Mouse (Mus musculus) natural killer cell, adult 2 months (primary cell): ENCODE measurements around the gene Tmem131.
"Not testable (repeated sequence)": the region's sequence is repeated elsewhere in the genome, so short reads cannot be mapped to it uniquely, and the experiment has no call there.

ENCODE experiments used
- DNase-seq, 2 experiments: peaks; one replicate each; pipeline ENCODE4 v3.0.0; 2022; ENCODE audit warnings: low spot score in 2 of 2

Tmem131 gene

DNA sequence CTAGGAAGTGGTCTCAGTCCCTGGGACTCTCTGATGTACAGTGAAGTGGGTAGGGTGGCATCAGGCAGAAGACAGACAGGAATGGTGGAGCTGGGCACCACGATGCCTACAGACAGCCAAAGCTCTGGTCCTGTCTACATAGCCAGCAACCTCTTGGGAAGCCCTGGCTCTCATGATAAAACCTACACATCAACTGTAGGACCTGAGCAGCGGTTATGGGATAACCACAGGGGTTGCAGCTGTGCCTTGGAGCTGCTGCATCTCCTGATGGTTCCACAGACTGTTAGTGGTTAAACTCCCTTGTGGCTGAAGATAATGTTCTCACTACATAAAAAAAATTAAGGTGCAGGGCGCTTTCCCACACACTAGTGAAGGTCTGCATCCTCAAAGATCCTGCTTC is 107.9 kb downstream of the Tmem131 start:
- DNase-seq, result no peak

DNA sequence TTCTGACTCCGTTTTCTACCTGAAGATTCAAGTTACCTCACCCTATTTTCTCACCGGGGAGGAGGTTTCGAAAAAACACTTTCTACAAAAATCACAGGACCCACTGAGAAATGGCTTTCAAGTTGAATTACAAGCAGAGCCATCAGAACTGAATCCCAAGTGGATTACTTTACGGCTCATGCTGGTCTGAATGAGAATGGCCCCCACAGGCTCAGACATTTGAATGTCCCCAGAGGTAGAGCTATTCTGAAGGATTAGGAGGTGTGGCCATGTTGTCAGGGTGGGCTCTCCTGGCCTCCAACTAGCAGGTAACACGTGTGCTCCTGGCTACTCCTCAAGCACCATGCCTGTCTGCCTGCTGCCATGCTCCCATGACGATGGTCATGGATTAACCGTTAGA is 109.4 kb downstream of the Tmem131 start:
- no peak for DNase-seq

DNA sequence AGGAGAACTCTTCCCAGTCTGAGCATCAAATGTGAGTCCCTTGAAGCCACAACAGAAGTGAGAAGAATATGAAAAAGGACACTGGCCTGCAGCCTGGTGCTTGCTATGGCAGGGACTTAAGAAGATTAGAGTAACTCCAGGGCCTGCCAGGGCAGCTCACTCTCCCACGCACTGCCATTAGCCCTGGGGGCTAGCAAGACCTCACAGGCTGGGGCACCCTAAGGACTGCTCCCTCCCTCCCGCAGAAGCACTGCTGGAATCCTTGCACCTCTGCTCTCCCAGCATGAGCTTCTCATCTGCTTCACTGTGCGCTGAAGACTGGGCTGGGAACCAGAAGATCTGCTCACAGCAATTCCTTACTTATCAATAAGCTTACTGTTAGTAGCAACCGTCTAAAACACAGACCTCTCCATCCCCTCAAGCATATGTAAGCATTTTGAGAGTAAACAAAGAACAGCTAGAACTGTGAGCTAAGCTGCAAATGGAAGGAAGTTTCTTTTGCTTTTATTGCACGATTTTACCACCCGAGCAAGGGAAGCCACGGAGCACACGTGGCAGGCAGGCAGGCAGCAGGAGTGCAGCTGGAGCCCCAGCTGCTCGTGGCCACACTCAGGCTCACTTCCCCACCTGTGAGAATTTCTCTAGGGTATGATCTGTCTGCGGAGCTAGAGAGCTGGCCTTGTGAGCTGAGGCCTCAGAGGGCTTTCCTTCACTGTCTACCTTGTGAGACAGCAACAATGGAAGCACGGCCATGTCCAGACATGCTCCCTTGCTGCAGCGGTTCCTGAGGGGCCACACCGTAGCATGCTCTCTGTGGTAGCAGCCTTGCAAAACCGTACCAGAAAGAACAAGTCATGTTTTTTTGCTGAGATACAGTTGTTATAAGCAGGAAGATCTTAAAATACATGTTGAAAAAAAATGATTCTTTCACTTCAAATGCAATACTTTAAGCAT is 112.3 kb downstream of the Tmem131 start:
- DNase-seq, result no peak

DNA sequence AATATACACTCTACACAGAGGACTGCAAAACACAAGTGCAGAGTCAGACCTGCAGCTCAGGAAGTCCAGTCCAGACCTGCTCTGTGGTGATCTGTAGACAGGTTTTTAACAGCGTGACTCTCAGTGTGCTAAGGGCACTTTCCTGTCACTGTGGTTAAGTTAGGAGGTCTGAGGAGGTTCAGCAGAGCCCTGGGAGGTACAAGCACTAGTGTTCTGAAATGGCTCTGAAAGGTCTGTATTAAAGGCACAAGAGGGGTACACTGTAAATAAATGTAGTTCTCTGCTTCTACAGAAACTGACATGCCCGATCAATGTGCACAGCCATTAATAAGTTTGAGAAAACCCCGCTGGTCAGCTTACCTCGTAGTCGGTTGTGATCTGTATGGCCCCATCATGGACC is 119.1 kb downstream of the Tmem131 start:
- peak in 1 of 2 experiments; percentile 9 for DNase-seq

DNA sequence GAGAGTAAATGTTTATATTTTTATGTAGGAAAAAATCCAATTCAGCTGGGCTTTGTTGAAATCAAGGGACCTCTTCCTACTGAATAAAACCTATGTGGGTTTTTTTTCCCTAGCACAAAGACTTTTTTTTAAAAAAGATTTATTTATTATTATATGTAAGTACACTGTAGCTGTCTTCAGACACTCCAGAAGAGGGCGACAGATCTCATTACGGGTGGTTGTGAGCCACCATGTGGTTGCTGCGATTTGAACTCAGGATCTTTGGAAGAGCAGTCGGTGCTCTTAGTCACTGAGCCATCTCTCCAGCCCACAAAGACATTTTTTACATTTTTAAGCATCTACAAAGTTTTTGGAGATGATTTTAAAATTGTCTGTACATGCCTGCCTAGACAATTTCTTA is 121.5 kb downstream of the Tmem131 start:
- DNase-seq, result not testable (repeated sequence)

DNA sequence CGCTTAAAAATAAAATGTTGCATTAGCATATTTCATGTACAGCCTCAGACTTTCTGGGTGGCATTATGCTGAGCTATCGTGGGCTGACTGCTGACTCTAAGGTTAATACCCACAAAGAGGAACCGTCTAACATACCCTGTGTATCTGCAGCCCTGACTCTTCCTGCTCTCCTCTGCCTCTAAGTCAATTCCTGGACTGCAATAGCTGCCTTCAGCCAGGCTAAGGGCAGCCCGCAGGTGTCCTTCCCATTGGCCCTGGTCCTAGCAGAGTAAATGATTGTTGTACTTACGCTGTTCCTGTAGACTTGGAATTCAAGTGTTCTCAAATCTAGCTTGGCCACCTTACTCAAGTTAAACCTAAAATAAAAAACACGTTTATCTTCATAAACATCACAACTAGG is 128.3 kb downstream of the Tmem131 start:
- DNase-seq, result no peak

DNA sequence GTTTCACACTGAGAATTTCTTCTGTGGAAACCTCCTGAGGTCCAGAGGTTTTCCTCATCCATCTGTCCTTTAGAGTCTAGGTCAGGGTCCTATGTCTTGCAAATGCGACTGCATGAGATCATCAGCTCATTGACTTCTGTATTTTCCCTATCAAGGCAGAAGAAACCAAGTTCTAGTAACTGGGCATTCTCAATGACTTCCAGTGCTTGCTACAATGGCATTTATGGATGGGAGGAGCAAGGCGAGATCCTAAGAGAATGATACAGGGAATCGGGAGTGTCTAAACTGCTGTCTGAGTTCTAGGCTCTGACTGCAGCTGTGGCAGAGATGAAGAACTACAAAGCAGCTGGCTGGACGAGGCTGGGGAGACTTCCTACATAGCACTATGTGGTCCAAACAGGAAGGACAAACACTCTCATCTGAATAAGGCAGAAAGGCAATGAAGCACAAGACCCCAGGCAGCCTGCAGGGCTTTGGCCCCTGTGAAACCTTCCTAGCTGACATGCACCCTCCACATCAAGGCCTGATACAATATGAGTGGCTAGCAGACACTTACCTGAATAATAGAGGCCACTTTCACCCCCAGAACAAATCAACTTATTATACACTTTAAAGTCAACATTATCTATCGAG is 129.1 kb downstream of the Tmem131 start:
- no peak for DNase-seq

DNA sequence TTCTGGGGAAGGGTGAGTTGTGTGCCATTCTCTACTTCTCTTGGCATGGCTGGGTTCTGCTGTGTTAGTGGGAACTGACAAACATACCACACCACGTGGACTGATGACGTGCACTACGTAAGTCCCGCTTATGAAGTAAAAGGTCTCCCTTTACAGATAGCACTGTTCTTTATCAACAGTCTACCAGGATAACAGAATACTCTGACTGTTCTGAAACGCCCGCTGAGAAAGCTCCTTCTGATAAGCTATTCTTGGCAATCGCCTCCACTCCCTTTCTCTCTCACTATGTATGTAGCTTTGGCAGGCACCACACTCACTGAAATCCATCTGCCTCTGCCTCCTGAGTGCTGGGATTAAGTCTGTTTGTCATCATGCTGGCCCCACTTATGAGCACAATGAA is 130.1 kb downstream of the Tmem131 start:
- no peak for DNase-seq

DNA sequence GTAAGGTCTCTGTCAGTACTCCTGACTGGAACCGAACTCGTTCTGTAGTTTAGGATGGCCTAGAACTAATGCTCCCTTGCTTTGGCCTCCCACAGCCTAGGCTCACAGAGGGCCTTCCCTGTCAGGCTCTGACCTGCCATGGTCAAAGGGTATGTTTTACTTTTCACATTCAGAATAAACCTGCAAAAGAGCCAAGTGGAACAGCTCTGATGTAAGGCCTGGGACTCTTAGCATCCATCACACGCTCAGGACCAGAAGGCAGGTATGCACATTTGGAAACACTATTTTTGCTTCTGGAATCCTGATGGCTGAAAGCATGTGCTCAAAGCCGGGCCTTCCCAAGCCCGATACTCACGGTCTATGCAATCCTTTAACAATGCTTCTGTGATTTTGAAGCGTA is 131.7 kb downstream of the Tmem131 start:
- no peak for DNase-seq

DNA sequence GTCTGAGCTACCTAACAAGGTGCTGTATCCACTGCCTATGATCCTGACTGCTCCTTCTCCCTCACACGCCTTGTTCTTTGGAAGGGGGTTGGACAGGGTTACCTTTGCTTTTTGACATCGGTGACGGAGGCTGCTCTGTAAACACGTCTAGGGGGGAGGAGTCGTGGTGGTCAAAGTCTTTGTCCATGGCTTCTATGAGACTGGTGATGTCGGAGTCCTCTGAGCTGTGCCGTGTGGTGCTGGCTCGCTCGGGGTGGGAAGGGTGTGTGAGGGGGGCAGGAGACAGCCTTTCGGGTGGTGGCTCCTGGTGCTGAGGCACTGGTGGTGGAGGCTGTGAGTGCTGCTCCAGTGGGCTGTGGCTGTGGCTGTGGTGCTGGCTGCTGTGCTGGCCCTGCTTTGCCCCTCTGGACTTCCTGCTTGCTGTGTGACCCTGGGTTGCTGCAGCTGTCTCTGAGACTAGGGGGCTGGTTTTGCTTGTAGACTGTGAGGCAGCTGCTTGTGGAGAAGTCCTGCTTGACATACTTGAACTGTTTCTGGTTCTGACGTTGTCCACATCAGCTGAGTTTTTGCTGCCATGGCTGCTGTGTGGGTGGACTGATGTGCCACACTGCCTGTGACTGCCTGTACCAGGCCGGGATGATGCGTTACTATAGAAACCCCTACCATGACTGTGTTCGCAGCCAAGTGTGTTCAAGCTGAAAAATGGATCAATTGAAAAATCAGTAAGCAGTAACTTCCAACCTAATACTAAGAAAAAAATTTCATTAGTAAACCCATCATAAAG is 135.5 kb downstream of the Tmem131 start:
- DNase-seq, result peak; percentile 37 to 63

DNA sequence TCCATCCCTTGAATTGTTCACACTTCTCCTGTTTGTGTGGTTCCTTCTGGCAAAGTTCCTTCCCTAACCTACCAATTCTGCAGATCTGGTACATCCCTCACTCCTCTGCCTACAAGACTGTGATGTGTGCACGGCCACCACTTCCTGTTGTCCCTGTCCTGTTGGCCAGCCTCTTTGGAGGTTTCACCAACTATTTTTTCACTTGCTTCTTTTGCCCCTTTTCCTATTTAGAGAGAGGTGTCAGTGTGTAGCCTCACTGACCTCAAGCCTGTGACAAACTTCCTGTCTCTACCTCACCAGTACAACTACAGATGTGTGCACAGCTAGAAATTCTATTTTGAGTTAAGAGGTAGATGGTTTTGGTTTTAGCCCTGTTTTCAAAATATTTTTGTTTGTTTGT is 136.4 kb downstream of the Tmem131 start:
- peak; percentile 42 to 73 for DNase-seq

DNA sequence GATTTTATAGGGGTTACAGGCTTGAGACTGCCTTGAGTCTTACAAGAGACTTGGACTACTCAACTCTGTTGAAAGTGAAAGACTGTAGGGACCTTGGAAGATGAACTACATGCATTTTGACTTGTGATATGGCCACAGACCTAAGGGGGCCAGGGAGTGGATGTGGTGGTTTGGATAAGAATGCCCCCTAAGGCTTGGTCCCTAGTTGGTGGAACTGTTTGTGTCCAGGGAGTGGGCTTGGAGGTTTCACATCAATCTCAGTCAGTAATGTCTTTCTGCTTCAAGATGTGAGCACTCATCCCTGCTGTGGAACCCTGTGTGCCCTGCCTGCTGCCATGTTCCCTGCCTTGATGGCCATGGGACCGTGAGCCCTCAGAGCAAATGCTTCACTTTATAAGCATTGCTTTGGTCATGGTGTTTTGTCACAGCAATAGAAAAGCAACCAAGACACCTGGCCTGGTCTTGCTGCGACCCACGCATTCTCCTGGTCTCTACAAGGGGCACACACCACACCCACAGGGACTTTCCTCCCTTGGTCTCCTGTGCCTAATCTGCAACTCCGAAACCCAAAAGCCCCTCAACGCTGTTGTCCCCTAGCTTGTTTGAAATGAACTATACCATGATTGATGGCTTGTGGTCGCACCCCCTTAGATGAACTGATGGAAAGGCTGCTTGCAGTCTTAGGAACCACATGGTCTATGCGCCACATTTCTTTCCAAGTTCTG is 137.1 kb downstream of the Tmem131 start:
- no peak for DNase-seq

DNA sequence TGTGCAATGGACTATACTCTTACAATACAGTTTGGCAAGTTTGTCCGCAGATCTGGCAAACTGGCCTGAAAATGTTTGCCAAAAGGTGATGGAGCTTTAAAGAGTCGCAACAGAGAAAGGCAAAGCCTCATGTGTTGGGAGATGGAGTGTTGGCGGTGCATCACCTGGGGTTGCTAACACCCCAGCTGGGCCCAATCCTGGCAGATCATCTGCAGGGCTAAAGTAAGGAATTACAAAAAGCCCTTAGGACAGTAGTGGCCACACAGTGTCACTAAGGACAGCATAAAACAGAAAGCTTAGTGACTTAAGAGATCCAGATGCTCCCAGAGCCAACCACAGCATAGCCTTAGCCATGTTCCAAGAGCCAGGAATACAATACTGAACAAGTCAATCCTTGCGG is 138.6 kb downstream of the Tmem131 start:
- no peak for DNase-seq

DNA sequence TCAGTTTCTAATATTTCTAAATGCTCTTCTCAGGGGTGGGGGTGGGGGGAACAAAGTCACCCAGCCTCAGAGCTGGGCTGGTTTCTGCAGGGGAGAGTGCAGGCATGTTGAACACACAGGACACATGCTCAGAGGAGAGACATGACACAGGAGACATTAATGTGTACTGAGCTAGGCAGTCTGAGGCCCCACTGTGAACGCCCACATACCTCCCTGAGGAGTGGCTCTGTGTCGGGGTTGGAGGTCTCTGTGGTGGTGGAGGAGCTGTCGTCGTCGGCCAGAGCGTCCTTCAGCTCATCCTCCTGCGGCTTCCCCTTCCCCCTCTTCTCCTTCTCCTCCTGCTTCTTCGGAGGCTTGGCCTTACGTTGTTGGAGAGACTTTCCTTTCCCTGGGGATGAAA is 139.2 kb downstream of the Tmem131 start:
- DNase-seq, result no peak

DNA sequence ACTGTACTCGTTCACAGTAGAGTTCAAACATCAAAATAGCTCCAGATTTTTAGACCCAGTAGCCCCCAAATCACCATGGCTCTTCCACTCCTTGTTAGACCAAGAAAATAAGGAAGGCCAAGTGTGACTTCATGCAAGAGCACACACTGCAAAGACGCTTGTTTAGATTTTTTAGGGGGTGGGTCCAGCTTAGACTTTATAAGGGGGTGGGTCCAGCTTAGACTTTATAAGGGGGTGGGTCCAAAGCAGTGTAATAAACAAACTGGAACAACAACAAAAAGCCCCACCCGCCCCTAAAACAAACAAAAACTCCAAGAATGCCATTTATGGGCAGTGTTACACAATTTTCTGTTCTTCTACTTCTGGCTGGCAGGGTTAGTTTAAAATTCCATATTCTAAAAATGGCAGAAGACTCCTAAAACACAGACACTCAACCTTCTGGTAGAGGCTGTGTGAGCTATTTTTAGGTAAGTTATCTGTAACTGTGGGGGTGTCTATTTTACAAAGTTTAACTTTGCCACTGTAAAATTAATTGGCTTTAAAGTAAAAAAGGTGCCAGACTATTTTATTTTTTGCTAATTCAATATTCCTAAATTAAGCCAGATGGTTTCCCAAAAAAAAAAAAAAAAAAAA is 143.0 kb downstream of the Tmem131 start:
- DNase-seq, result no peak

DNA sequence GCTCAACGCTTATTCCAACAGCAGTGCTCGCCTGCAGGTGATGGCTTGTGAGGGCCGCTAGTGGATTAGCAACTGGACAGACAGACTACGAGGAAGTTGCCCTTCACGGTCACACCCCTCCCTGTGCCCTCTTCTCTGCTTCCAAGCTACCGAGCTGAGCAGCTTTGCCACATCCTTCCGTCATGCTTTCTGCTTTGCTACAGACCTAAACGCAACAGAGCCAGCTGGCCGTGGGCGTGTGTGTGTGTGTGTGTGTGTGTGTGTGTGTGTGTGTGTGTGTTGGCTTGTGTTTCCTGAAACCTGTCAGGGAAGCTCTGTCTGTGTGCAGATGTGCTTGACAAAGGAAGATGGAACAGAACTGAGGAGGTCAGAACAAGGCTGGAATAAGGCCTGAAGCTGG is 146.0 kb downstream of the Tmem131 start:
- peak; percentile 64 to 70 for DNase-seq

DNA sequence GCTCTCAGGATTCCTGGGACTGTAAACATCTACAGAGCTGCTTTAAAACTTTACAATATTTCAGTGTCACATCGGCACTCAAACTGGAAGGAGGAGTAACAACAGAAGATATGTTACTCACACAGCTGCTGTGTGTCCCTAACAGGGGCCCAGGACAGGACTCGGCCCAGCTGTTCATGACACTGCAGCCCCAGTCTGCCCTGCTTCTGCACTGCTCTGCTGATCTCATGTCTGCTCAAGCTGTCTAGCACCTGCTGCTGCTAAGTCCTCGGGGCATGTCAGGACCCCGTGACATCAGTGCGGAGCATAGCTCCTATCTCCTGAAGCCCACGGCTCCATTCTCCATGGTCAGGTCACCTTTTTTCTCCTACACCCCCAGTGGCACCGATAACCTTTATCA is 146.8 kb downstream of the Tmem131 start:
- no peak for DNase-seq

DNA sequence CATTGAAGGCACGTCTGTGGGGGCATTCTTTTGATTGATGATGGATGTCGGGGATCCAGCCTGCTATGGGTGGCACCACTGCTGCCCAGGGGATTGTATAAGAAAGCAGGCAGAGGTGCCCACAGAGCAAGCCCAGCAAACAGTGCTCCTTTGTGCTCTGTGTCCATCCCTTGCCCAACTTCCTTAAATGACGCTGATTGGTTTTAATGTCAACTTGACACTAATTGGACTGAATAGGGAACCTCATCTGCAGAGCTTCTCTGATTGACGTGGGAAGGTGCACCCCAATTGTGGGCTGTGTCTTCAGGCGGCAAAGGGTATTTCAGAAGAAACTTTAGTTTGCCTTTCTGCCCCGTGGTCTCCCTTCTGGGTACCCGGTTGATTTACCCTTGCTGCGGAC is 154.1 kb downstream of the Tmem131 start:
- DNase-seq, result no peak

DNA sequence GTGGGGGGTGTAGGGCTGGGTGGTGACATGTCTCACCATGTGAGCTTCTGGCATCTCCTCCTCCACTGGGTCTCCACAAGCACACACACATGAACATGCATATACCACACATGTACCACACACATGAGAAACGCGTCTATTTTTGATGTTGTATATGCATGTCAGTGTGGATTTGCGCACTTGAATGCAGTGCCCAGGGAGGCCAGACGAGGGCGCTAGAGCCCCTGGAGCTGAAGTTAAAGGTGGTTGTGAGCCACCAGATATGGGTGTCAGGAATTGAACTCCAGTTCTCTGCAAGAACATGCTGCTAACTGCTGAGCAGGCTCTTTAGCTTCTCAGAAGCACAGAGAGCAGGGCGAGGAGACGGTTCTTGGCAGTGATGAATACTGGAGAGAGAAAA is 157.1 kb downstream of the Tmem131 start:
- DNase-seq, result peak in 1 of 2 experiments; percentile 37

DNA sequence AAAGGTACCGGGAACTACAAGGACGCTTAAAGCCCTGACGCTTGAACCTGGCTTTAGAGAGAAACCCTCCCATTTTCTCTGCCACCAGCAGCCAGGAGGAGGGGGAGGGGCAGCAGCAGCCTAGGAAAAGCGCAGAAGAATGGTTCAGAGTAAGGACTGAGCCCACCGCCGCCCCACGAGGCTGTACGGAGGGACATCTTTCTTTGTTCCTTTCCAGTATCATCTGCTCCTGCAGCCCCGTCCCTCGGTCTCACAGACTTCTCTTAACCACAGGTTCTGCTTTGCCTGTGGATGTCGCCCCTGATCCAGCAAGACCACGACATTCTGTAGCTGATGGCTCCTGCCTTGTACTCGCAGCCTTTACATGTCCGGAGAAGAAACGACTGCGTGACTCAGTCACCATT is 158.2 kb downstream of the Tmem131 start:
- DNase-seq, result no peak
